Mouse (Mus musculus): Measurements from ENCODE around the gene Spem2. TPM values are rescaled to one million over a fixed set of nuclear protein-coding genes. Genes with fewer than 3 reads are reported as not detected.

The Spem2 gene
- total RNA-seq, 2 experiments from 2014 or later, result not detected

- intact Hi-C loops (cut with DNase I), result loop anchor here (2.0 kb wide), 3 partner anchors 17 to 35 kb away; partner anchors contain the start of gene Chrnb1
- no peak for DNase-seq
Observed at GRCm38 (mm10) chr11:69767625-69767909, 50.7 kb downstream of the Spem2 start.

- intact Hi-C loops (cut with DNase I), result loop anchor here (2.0 kb wide), 3 partner anchors 18 to 36 kb away; partner anchors contain the start of gene Chrnb1
- no peak for DNase-seq
Observed at GRCm38 (mm10) chr11:69766872-69767624, 51.2 kb downstream of the Spem2 start.

Other genes with a start within 250 kb of the Spem2 start
- gene Wrap53, start 238.2 kb downstream of the Spem2 start, total RNA-seq (2021), result 1 to 10 TPM; 5.1 to 6.3 TPM
- 10 to 100 TPM; 13.9 to 17.0 TPM for gene Trp53, start 238.1 kb downstream of the Spem2 start, total RNA-seq (2021)
- gene Atp1b2, start 212.5 kb downstream of the Spem2 start, total RNA-seq (2021), result 10 to 100 TPM; 20.9 to 22.5 TPM
- gene Shbg, start 200.6 kb downstream of the Spem2 start, total RNA-seq (2021), result not detected
- gene Sat2, start 196.4 kb downstream of the Spem2 start, total RNA-seq (2021), result 1 to 10 TPM; 3.7 to 4.1 TPM
- 10 to 100 TPM; 87.3 to 98.6 TPM for gene Fxr2, start 185.5 kb downstream of the Spem2 start, total RNA-seq (2021)
- gene Sox15, start 163.2 kb downstream of the Spem2 start, total RNA-seq (2021), result not detected
- 10 to 100 TPM; 14.9 to 16.2 TPM for gene Mpdu1, start 155.8 kb downstream of the Spem2 start, total RNA-seq (2021)
- gene Cd68, start 152.3 kb downstream of the Spem2 start, total RNA-seq (2021), result 1 to 10 TPM; 8.7 to 9.1 TPM
- 100 to 1,000 TPM; 188 to 222 TPM for gene Eif4a1, start 146.0 kb downstream of the Spem2 start, total RNA-seq (2021)
- gene Senp3, start 136.4 kb downstream of the Spem2 start, total RNA-seq (2021), result 10 to 100 TPM; 30.4 to 31.8 TPM
- gene Tnfsf13, start 132.7 kb downstream of the Spem2 start, total RNA-seq (2021), result 1 to 10 TPM; 1.4 to 2.4 TPM
- 10 to 100 TPM; 16.3 to 21.0 TPM for gene Tnfsf12, start 122.6 kb downstream of the Spem2 start, total RNA-seq (2021)
- 1 to 10 TPM; 4.4 to 4.6 TPM for gene Tnfsfm13, start 122.4 kb downstream of the Spem2 start, total RNA-seq (2021)
- 10 to 100 TPM; 30.1 to 35.4 TPM for gene Polr2a, start 59.8 kb downstream of the Spem2 start, total RNA-seq (2021)
- not detected for gene Slc35g3, start 56.5 kb downstream of the Spem2 start, total RNA-seq (2021)
- 10 to 100 TPM; 39.0 to 43.1 TPM for gene Zbtb4, start 52.6 kb downstream of the Spem2 start, total RNA-seq (2021)
- gene Chrnb1, start 22.5 kb downstream of the Spem2 start, total RNA-seq (2021), result 1 to 10 TPM; 3.6 to 4.3 TPM
- 1 to 10 TPM; 2.4 to 3.0 TPM for gene Fgf11, start 16.6 kb downstream of the Spem2 start, total RNA-seq (2021)
- gene Tmem102, start 12.8 kb downstream of the Spem2 start, total RNA-seq (2021), result under 1 TPM; 0.41 to 0.56 TPM
- gene Gm39566, start 3.2 kb downstream of the Spem2 start, total RNA-seq (2021), result not detected
- not detected for gene Spem1, start 3.7 kb upstream of the Spem2 start, total RNA-seq (2021)
- 1 to 10 TPM; 4.6 to 4.8 TPM for gene Nlgn2, start 19.3 kb upstream of the Spem2 start, total RNA-seq (2021)
- 100 to 1,000 TPM; 189 to 220 TPM for gene Tmem256, start 20.0 kb upstream of the Spem2 start, total RNA-seq (2021)
- gene Plscr3, start 27.9 kb upstream of the Spem2 start, total RNA-seq (2021), result 10 to 100 TPM; 24.6 to 26.7 TPM
- gene Tnk1, start 40.3 kb upstream of the Spem2 start, total RNA-seq (2021), result under 1 TPM; 0.08 to 0.11 TPM
- gene Tmem95, start 59.6 kb upstream of the Spem2 start, total RNA-seq (2021), result not detected
- 1 to 10 TPM; 2.6 to 2.8 TPM for gene Kctd11, start 62.9 kb upstream of the Spem2 start, total RNA-seq (2021)
- gene Acap1, start 77.1 kb upstream of the Spem2 start, total RNA-seq (2021), result under 1 TPM; 0.78 to 0.89 TPM
- gene 2810408A11Rik, start 82.5 kb upstream of the Spem2 start, total RNA-seq (2021), result under 1 TPM; 0.73 to 0.89 TPM
- gene Neurl4, start 82.6 kb upstream of the Spem2 start, total RNA-seq (2021), result 10 to 100 TPM; 40.2 to 47.4 TPM
- 10 to 100 TPM; 28.2 to 32.1 TPM for gene Gps2, start 95.4 kb upstream of the Spem2 start, total RNA-seq (2021)
- gene Eif5a, start 103.5 kb upstream of the Spem2 start, total RNA-seq (2021), result 100 to 1,000 TPM; 420 to 449 TPM
- gene Ybx2, start 117.3 kb upstream of the Spem2 start, total RNA-seq (2021), result 10 to 100 TPM; 18.4 to 20.3 TPM
- gene Slc2a4, start 129.7 kb upstream of the Spem2 start, total RNA-seq (2021), result 100 to 1,000 TPM; 385 to 406 TPM
- gene Cldn7, start 146.3 kb upstream of the Spem2 start, total RNA-seq (2021), result not detected
- 100 to 1,000 TPM; 160 to 169 TPM for gene Ctdnep1, start 162.7 kb upstream of the Spem2 start, total RNA-seq (2021)
- gene Elp5, start 164.1 kb upstream of the Spem2 start, total RNA-seq (2021), result 10 to 100 TPM; 47.0 to 47.4 TPM
- 100 to 1,000 TPM; 306 to 329 TPM for gene Gabarap, start 172.7 kb upstream of the Spem2 start, total RNA-seq (2021)
- gene Phf23, start 177.3 kb upstream of the Spem2 start, total RNA-seq (2021), result 10 to 100 TPM; 23.1 to 23.4 TPM
- 1 to 10 TPM; 5.0 to 6.1 TPM for gene Dvl2, start 182.1 kb upstream of the Spem2 start, total RNA-seq (2021)
- 1,000 to 10,000 TPM; 1,292 to 1,425 TPM for gene Acadvl, start 196.9 kb upstream of the Spem2 start, total RNA-seq (2021)
- 1 to 10 TPM; 6.3 to 7.4 TPM for gene Dlg4, start 198.5 kb upstream of the Spem2 start, total RNA-seq (2021)
- not detected for gene Asgr1, start 235.6 kb upstream of the Spem2 start, total RNA-seq (2021)

Measured in heart, postnatal 36 days (tissue).